ENCODE assay signal across 9 mouse cellular contexts in the genomic region with DNA sequence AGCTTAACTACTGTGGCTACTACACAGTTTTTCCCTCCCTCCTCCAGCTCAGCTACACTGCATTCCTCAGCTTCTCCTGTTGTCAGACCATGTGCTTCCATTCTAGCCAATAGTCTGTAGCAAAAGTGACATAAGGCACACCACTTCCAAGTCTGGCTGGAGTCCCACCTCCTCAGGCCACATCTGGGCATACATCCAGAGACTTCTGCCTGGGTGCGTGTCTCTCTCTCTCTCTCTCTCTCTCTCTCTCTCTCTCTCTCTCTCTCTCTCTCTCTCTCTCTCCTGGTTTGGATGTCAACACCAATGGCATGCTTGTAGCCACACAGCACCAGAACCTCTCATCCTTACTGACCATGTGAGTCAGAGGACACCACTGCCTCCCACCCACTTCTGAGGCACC. TPM values are rescaled to one million over a fixed set of nuclear protein-coding genes. Genes with fewer than 3 reads are reported as not detected.
DNase-seq lines count a peak whose midpoint lies in the region; ATAC-seq lines count a peak whose summit lies in the region.
"Had no signal": no experiment of that assay in that cellular context is flagged by ENCODE, and none has a peak within 500 bp of the region (broad histone marks: within the 10 kb centered on the region; RNA-seq: fewer than 3 reads in every experiment).

No protein-coding gene starts in this region.

- H3K9ac ChIP-seq in kidney, embryonic 14.5 days (ENCODE audit: low read depth, low read length): no peak overlapping the region
- H3K9ac ChIP-seq: liver, embryonic 14.5 days had no signal

- intact Hi-C loops in gastrocnemius, postnatal 36 days (cut with DNase I): no loop called here

- no peak overlapping the region for H3K4me2 ChIP-seq in kidney, embryonic 14.5 days (replicated peaks; ENCODE audit: low read depth, low read length)

- no peak overlapping the region for H3K27ac ChIP-seq in kidney, embryonic 14.5 days (ENCODE audit: low read depth, low read length)
- H3K27ac ChIP-seq: liver, embryonic 14.5 days had no signal

- WGBS in kidney, embryonic 14.5 days: 64% methylated on average over 1 of the region's 1 CpGs

- no peaks in the 10 kb centered on the region for H3K4me1 ChIP-seq in kidney, embryonic 14.5 days (ENCODE audit: control insufficient read depth, insufficient read depth, low read length)

- H3K9me3 ChIP-seq in kidney, embryonic 14.5 days (ENCODE audit: control insufficient read depth, low read length): no peaks in the 10 kb centered on the region

- no peak for DNase-seq in kidney, postnatal 36 days
- peak; percentile 41 for DNase-seq in NIH3T3 (ENCODE audit: low read depth)
- DNase-seq in gastrocnemius, postnatal 36 days: peak; percentile 28 to 33
- DNase-seq in lung, postnatal 25 days (ENCODE audit: low spot score): peak; percentile 3
- no peak for DNase-seq in thymus, postnatal 36 days
- DNase-seq in spleen, adult 12 weeks (ENCODE audit: low spot score): no peak
- no peak for DNase-seq in c-Kit-positive CD71-positive TER-119-positive erythroid progenitor cells, embryonic 14.5 days (ENCODE audit: low spot score)

- no peaks in the 10 kb centered on the region for H3K27me3 ChIP-seq in kidney, embryonic 14.5 days (ENCODE audit: control insufficient read depth, insufficient read depth, low read length)

- no peak overlapping the region for H3K4me3 ChIP-seq in kidney, embryonic 14.5 days (ENCODE audit: low read length)

- ATAC-seq in kidney, embryonic 14.5 days (ENCODE audit: low FRiP score, low TSS enrichment): peak; percentile 68; the same call in 1 of the 2 replicates

- no peaks in the 10 kb centered on the region for H3K36me3 ChIP-seq in kidney, embryonic 14.5 days (ENCODE audit: control insufficient read depth, insufficient read depth, low read length)

RNA-seq across cellular contexts. Expression of a gene that starts 55.6 kb away (rescaled TPM):
- 11.9 and 18.4 TPM in 2 replicates for polyA plus RNA-seq in kidney, embryonic 14.5 days (2014; fragmentation: Nextera tagmentation; extraction: Ambion mirVana)
- total RNA-seq in gastrocnemius, postnatal 36 days (2021): 1 to 10 TPM; 4.2 to 5.9 TPM

Comparison
In these comparisons a context has a peak if more than half of its experiments do, and no peak if none do; other contexts are left out.
1. DNase-seq: peak in NIH3T3 (single experiment), gastrocnemius, postnatal 36 days (2 of 2) and lung, postnatal 25 days (single experiment); none in kidney, postnatal 36 days (0 of 2), thymus, postnatal 36 days (0 of 2), spleen, adult 12 weeks (single experiment) and c-Kit-positive CD71-positive TER-119-positive erythroid progenitor cells, embryonic 14.5 days (single experiment).